15 mouse cellular contexts compared by ENCODE assay signal in the genomic region with DNA sequence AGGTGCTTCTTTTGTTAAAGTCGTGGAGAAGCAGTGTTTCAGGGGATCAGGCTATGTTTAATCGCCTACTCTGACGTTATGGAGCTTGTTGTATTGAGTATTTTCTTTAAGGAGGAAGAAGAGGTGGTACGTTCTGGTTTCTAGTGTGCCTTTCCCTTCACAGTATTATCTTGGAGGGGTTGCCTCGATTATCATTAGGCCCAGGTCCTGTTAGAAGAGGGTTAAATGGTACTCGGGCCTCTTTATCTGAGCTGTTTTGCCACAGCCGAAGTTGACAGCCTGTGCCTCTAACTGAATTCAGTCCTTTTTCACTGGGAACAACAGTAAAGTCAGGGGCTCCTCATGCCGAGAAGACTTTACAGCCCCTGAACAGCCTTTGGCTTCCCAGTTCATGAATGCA.
A peak's percentile ranks its signal among the peaks of the same experiment; 100 is the strongest.
DNase-seq lines count a peak whose midpoint lies in the region; ATAC-seq and TF ChIP-seq lines count a peak whose summit lies in the region.
"Had no signal": no experiment of that assay in that cellular context is flagged by ENCODE, and none has a peak within 500 bp of the region (broad histone marks: within the 10 kb centered on the region; RNA-seq: fewer than 3 reads in every experiment).

No protein-coding gene starts in this region.

- TF ChIP-seq EP300 in stomach, postnatal 0 days (optimal IDR thresholded peaks at IDR 0.05), result no peak

- H3K36me3 ChIP-seq in heart, embryonic 12.5 days, result peaks cover 4% of the 10 kb centered on the region
- no peaks in the 10 kb centered on the region for H3K36me3 ChIP-seq in stomach, embryonic 14.5 days (ENCODE audit: control insufficient read depth, insufficient read depth, low read length)
- no peaks in the 10 kb centered on the region for H3K36me3 ChIP-seq in stomach, postnatal 0 days (ENCODE audit: control insufficient read depth, insufficient read depth, low read length)
- H3K36me3 ChIP-seq in liver, embryonic 13.5 days, result peaks cover 7% of the 10 kb centered on the region

- H3K9me3 ChIP-seq in heart, embryonic 12.5 days (replicated peaks), result no peaks in the 10 kb centered on the region
- no peaks in the 10 kb centered on the region for H3K9me3 ChIP-seq in stomach, embryonic 14.5 days (ENCODE audit: control insufficient read depth, low read depth, low read length)
- no peaks in the 10 kb centered on the region for H3K9me3 ChIP-seq in stomach, postnatal 0 days (ENCODE audit: control insufficient read depth, low read length)
- no peaks in the 10 kb centered on the region for H3K9me3 ChIP-seq in liver, embryonic 13.5 days (replicated peaks)

- TF ChIP-seq CTCF in stomach, postnatal 0 days (IDR thresholded peaks at IDR 0.05; ENCODE audit: low read depth), result no peak

- H3K4me3 ChIP-seq in heart, embryonic 12.5 days, result no peak overlapping the region
- no peak overlapping the region for H3K4me3 ChIP-seq in stomach, embryonic 14.5 days (ENCODE audit: low read depth, low read length)
- H3K4me3 ChIP-seq in stomach, postnatal 0 days (ENCODE audit: low read depth, low read length), result no peak overlapping the region
- peak overlapping the region; percentile 39 for H3K4me3 ChIP-seq in liver, embryonic 13.5 days (replicated peaks)

- peak overlapping the region; percentile 25 for H3K9ac ChIP-seq in heart, embryonic 12.5 days
- H3K9ac ChIP-seq in stomach, embryonic 14.5 days (replicated peaks; ENCODE audit: low read depth, low read length), result no peak overlapping the region
- no peak overlapping the region for H3K9ac ChIP-seq in stomach, postnatal 0 days (ENCODE audit: low read length)
- H3K9ac ChIP-seq in liver, embryonic 13.5 days, result peak overlapping the region; percentile 93

- no peaks in the 10 kb centered on the region for H3K27me3 ChIP-seq in heart, embryonic 12.5 days (replicated peaks)
- H3K27me3 ChIP-seq in stomach, embryonic 14.5 days (ENCODE audit: control insufficient read depth, insufficient read depth, low read length), result no peaks in the 10 kb centered on the region
- no peaks in the 10 kb centered on the region for H3K27me3 ChIP-seq in stomach, postnatal 0 days (ENCODE audit: control insufficient read depth, insufficient read depth, low read length)
- no peaks in the 10 kb centered on the region for H3K27me3 ChIP-seq in liver, embryonic 13.5 days

- no peak overlapping the region for H3K27ac ChIP-seq in heart, embryonic 12.5 days (ENCODE audit: poor library complexity, severe bottlenecking)
- H3K27ac ChIP-seq in stomach, embryonic 14.5 days (ENCODE audit: low read length), result peak overlapping the region; percentile 10; the same call in 1 of the 2 replicates
- H3K27ac ChIP-seq in stomach, postnatal 0 days (replicated peaks), result no peak overlapping the region
- peak overlapping the region; percentile 97 for H3K27ac ChIP-seq in liver, embryonic 13.5 days
- H3K27ac ChIP-seq: hindbrain, postnatal 0 days; kidney, postnatal 0 days had no signal

- H3K4me2 ChIP-seq in heart, embryonic 12.5 days, result no peak overlapping the region
- H3K4me2 ChIP-seq in stomach, embryonic 14.5 days (replicated peaks; ENCODE audit: low read depth, low read length), result no peak overlapping the region
- H3K4me2 ChIP-seq in stomach, postnatal 0 days (replicated peaks; ENCODE audit: low read depth), result no peak overlapping the region
- H3K4me2 ChIP-seq in liver, embryonic 13.5 days, result peak overlapping the region; percentile 95

- no peak for ATAC-seq in heart, embryonic 12.5 days (ENCODE audit: insufficient number of reproducible peaks, low FRiP score)
- ATAC-seq in stomach, embryonic 14.5 days (ENCODE audit: insufficient number of reproducible peaks, insufficient read depth, low FRiP score, low read depth), result no peak
- no peak for ATAC-seq in stomach, postnatal 0 days (ENCODE audit: low FRiP score, low TSS enrichment)
- peak; percentile 69 for ATAC-seq in liver, embryonic 13.5 days (ENCODE audit: low read depth)
- ATAC-seq: hindbrain, postnatal 0 days had no signal

- no peak for DNase-seq in heart, postnatal 4 days
- no peak for DNase-seq in stomach, postnatal 0 days (ENCODE audit: low spot score)
- DNase-seq in liver, embryonic 13.5 days, result peak; percentile 67
- no peak for DNase-seq in embryo, embryonic 10 days (ENCODE audit: low spot score)
- no peak for DNase-seq in urinary bladder, adult 2 months (ENCODE audit: low spot score)
- no peak for DNase-seq in spleen, postnatal 36 days (ENCODE audit: low spot score in 2 of 2)
- DNase-seq: cerebellum, adult 2 months; gastrocnemius, postnatal 36 days; layer of hippocampus, adult 9-11 months; midbrain, embryonic 14.5 days; right cerebral cortex, postnatal 4 days had no signal

- H3K4me1 ChIP-seq in heart, embryonic 12.5 days (replicated peaks), result peaks cover 67% of the 10 kb centered on the region
- H3K4me1 ChIP-seq in stomach, embryonic 14.5 days (ENCODE audit: control insufficient read depth, insufficient read depth, low read length), result peaks cover 43% of the 10 kb centered on the region
- peaks cover 16% of the 10 kb centered on the region for H3K4me1 ChIP-seq in stomach, postnatal 0 days (replicated peaks; ENCODE audit: control insufficient read depth, insufficient read depth)
- peaks cover 87% of the 10 kb centered on the region for H3K4me1 ChIP-seq in liver, embryonic 13.5 days (replicated peaks)

- 45% methylated on average over 8 of the region's 8 CpGs for WGBS in heart, embryonic 12.5 days
- WGBS in stomach, embryonic 14.5 days, result 70% methylated on average over 8 of the region's 8 CpGs
- WGBS in stomach, postnatal 0 days, result 56% methylated on average over 8 of the region's 8 CpGs
- WGBS in liver, embryonic 13.5 days (ENCODE audit: insufficient replicate concordance), result 20% methylated on average over 8 of the region's 8 CpGs

Comparison
In these comparisons a context has a peak if more than half of its experiments do, and no peak if none do; other contexts are left out.
1. H3K27ac ChIP-seq: peak in stomach, embryonic 14.5 days (single experiment) and liver, embryonic 13.5 days (single experiment); none in heart, embryonic 12.5 days (single experiment) and stomach, postnatal 0 days (single experiment).
2. H3K9ac ChIP-seq: peak in heart, embryonic 12.5 days (single experiment) and liver, embryonic 13.5 days (single experiment); none in stomach, embryonic 14.5 days (single experiment) and stomach, postnatal 0 days (single experiment).